Mouse (Mus musculus): Measurements from ENCODE around the gene Snx30.

Gene Snx30

DNA sequence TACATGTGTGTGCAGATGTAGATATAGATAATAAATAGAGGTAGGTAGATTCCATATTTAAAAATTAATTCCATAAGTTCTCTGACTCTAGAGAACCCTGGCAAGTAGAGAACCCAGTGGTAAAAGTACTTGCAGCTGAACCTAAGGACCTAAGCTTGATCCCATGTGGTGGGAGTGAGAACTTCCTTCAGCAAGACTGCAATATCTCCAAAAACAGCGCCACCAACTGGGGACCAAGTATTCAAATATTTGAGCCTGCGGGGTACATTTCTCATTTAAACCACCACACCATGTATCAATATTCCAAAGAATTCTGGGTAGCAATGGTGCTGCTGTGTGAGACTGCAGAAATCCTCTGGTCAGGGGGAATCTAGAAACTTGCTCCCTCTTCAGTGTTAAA lies 11.5 kb upstream of the Snx30 start:
- in situ Hi-C loops (cut with MboI, MseI), result loop anchor here (5.0 kb wide), 1 partner anchor 53 kb away; no protein-coding TSS in a partner anchor

DNA sequence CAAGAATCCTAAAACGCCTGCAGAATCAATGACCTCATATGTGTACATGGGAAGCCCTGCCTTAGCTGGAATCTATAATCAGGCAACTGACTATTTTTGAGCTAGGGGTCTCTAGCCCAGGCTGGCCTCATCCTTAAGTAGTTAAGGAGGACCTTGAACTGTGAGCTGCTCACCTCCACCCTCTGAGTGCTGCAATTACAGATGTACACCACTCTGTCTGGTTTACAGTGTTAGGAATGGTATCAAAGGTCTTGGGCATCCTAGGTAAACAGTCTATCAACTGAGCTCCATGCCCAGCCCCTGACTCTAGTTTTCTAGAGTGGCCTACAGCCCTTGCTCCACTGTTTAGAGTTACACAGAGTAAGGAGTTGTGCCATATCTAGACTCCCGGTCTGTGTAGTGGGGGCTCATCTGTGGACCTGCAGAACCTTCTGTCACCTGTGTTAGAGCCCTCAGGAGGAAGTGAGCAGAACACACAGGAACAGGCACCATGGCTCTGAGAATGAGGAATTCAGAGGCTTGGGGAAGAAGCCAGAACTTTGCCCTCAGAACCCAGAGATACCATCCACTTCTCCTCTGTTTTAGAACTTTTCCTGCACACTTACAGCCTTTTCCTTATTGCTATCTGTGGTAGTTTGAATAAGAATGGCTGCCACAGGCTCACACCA lies 9.7 kb upstream of the Snx30 start:
- in situ Hi-C loops (cut with MboI, MseI), result no loop called here

DNA sequence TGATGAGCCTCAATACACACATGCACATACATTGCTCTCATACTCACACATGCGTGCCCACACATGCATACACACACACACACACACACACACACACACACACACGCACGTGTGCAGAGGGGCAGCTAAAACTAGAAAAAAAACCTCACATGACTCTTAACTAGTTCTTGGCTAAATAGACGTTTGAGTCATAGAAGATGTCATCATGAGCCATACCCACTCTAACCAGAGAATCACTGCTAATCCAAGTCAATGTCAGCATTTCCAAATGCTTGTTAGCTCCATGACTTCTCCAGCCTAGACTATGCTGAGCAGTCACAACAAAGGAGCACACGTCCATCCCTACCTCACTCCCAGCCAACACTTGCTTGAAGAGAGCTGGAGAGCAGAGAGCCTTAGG lies 5.5 kb upstream of the Snx30 start:
- in situ Hi-C loops (cut with MboI, MseI), result no loop called here

DNA sequence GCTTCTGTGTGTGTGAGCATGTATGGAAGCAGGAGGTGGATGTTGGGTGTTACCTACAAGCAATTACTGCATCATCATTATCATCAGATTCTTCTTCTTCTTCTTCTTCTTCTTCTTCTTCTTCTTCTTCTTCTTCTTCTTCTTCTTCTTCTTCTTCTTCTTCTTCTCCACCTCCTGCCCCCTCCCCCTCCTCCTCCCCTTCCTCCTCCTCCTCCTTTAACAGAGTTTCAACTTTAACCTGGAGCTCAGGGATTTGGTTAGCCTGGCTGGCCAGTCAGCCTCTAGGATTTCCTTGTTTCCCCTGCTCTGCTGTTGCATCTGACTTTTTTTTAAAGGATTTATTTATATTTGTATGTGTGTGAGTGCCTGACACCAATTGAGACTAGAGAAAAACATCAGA lies 4.2 kb upstream of the Snx30 start, which contains the start of gene Inip:
Gene Inip, minus strand, starts transcription at position 101 of the 400 bp plus-strand sequence.
- in situ Hi-C loops (cut with MboI, MseI), result no loop called here

DNA sequence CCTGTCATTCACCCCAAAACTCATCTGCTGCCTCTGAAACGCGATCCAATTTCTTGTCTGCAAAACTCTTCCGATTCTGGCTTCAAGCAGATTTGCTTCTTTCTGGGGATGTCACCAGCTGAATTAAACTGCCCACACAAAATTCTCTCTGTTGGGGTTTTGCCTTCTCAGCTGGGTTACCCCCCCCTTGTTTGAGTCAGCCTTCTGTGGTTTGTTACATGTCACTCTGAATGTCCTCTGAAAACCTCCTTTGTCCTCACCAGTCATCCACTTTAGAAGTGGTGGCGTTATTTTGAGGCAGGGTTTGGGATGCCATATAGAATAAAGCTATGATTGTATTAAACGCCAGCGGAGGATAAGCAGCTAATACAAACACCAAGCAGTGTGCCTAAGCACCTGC lies 3.5 kb upstream of the Snx30 start:
- in situ Hi-C loops (cut with MboI, MseI), result no loop called here

DNA sequence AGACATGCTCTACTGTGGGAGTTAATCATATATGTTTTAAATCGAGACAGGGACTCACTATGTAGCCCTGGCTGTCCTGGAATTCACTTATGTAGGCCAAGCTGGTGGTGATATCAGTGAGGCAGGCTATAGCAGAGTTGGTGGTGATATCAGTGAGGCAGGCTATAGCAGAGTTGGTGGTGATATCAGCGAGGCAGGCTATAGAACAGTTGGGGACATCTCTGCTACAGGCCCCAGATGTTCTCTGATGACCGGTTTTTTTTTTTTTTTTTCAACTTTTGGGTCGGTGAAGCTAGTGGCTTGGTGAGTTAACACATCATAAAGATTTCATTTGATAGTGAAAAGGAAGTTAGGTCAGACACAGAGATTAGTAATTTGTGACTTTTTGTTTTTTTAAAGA lies 2.8 kb upstream of the Snx30 start:
- in situ Hi-C loops (cut with MboI, MseI), result no loop called here

DNA sequence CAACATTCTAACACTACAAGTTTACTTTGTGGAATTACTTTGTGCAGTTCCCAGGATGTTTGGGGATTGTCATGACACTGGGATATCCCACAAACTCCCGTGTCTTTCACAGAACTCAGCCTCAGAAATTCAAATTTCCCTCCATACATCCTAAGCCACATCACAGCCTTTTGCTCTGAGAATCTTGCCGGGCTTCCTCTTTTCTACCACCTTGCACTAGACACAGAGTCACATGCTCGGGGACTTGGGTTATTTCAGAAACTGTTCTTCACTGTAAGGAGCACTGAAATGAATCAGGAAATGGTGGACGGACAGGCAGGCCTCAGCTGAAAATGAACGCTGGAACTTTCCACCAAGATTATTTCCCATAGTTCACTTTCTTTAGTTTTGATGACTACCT lies 2.3 kb upstream of the Snx30 start:
- in situ Hi-C loops (cut with MboI, MseI), result no loop called here

DNA sequence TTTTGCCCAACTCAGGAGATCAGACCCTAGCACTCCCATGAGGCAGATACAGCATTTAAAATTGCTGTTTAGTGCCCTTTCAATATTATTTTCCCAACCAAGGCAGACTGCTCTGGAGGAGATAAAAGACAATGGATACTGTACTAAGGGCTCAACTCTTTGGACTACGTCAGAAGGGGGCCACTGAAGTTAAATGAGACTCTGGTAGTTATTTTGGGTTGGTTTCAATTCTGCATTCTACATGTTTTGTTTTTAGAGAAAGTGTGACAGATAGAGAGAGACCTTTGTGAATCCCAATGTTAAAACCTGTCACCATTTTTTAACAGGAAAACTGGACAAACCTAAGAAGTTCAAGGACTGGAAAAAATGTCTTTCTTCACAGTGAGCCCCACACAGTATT lies 886 bp upstream of the Snx30 start:
- in situ Hi-C loops (cut with MboI, MseI), result no loop called here

DNA sequence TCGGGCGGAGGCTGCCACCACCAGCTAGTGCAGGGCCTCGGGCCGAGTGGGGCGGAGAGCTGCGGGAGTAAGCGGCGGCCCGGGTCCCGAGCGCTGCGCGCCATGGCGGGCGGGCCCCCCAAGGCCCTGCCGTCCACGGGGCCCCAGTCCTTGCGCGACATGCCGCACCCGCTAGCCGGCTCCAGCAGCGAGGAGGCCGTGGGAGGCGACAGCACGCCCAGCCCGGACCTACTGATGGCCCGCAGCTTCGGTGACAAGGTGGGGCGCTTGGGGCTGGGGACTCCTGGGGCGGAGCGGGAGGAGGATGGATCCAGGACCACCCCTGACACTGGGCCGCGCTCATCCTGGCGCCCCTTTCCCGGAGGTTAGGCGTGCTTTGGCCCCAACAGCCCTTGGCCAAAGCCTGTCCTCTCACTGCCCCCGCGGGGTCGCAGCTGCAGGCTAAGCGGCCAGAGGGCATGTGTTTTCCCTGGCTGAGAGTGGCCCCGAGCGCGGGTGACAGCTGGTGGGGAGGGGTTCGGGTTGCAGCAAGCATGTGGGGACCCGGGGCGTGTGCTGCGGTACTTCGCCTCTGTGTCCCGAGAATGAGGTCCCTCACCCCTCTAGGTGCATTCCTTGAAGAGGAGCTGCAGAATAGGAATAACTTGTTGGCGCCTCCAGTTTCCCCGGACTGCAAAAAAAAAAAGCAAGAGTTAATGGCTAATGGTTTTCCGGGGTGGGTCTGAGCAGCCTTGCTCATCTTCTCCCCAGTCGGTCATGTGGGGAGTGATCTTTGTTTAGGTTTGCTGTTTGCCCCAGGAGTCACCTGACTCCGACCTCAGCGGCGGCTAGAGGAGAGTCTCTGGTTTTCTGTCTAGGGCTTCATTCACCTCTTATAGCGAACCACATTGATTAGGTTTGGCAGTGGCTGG lies 583 bp downstream of the Snx30 start:
- in situ Hi-C loops (cut with MboI, MseI), result no loop called here

DNA sequence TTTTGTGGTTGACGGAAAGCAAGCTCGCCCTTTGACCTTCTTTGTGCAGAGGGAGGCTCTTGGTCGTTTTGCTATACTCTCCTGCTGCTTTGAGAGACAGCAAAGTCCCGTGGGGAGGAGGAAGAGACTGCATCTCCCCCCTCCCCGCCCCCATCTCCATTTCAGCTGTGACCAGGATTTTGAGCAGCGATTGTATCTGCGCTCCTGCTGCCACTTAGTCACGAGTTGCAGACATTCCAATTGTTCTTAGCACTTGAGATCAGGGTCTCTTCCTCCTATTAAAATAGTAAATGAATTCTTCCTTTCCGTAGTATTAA lies 1.2 kb downstream of the Snx30 start:
- in situ Hi-C loops (cut with MboI, MseI), result no loop called here

DNA sequence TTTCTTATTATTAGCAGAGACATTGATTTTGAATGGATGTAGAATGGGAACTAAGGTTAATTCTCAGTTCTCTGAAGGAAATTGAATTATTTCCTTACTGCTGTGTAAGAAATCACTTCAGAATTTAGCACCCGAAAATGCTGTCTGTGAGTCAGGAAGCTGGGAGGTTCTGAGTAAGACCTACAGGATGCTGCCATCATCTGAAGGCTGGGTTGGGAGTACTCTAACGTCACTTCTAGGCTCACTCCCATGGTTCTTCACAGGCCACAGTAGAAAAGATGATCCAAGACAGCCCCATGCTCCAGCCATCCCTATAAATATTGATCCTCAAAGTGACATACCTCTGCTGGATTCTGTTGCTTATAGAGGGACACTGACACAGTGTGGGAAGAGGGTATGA lies 1.9 kb downstream of the Snx30 start:
- in situ Hi-C loops (cut with MboI, MseI), result no loop called here

DNA sequence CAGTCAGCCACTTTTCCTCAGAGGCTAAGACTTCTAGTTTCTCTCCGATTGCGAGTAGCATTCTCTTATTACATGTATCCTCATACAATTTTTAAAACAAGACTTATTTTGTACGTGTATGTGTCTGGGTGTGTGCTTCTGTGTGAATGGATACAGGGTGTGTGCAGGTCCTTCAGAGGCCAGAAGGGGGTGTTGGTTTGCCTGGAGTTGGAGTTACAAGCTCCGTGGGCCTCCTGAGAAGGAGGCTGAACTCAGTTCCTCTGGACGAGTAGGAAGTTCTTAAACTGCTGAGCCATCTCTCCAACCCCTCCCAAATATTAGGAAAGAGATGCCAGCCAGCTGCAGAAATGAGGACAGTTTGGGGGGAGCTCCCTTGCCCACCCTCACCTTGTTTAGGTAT lies 2.8 kb downstream of the Snx30 start:
- in situ Hi-C loops (cut with MboI, MseI), result no loop called here

DNA sequence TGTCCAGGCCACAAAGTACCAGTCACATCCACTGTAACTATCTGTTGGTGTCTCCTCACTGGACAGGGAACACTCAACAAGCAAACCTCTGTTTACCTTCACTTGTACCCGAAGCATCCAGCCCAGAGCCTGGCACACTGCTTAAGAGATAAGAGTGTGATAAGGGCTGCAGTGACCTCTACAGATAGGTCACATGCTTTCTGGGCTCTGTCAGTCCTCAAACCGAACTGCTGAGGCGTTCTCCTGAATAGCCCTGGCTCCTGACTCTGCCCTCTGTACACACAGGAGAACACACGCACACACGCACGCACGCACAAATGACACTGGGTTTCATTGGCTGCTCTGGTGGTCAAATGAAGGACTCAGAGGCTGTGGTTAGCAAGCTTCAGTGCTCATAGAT lies 8.5 kb downstream of the Snx30 start:
- in situ Hi-C loops (cut with MboI, MseI), result no loop called here

DNA sequence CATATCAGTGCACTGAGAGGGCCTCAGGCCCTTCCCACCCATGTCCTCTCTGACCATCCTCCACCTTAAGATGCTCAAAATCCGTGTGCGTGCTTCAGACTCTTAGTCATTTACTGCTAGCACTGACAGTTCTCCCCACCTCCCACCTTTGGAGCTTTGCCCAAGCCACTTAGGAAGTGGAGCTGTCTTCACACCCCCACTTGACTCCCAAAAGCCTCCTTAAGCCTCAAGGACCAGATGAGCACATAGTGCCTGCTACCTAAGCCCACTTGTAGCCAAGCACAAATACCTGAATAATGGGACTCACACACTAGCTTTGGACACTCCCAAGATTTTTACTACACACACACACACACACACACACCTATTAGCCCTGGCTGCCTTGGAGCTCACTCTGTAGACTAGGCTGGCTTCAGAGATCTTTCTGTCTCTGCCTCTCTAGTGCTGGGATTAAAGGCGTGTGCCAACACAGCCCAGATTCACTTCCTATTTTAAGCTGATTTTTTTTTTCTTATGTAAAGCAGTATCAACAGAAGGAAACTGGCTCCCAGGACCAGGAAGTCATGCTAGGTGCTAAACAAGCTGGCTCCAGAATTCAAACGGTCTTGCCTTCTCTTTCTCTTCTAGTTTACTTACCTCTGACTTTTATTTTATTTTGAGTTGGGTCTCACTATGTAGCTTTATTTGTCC lies 9.6 kb downstream of the Snx30 start:
- in situ Hi-C loops (cut with MboI, MseI), result no loop called here

DNA sequence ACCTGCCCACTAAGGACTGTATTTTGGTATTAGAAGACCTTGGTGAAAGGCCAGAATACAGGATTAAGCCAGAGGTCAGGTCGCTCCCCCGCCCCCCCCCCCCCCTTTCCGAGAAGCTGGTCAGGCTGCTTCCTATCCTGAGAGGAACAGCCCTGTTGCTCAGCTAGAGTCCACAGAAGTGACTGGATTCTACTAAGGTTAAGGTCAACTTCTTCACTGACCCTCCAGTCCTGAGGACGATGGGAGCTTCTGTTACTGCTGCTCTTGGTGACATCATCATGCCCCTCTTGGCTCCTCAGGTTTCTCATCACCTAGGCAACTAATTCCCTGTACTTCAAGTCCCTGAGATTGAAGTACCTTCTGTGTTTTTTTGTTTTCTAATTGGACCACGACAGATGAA lies 10.4 kb downstream of the Snx30 start:
- in situ Hi-C loops (cut with MboI, MseI), result no loop called here

DNA sequence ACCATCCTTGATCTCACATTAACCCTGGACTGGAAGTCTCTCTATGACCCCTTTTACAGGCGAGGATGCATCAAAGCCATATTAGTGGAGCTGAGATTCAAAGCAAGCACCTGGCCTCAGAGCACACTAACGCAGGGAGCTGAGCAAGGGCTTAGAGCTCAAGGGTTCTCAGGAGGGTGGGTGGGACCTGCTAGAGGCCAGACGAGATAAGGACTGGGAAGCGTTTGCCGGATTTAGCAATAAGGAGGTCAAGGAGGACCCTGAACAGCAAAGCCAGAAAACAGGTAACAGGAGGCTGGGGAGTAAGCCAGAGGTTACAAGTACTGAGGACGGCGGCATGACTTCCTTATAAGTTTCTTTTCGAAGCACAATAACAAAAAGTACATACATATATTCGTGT lies 10.8 kb downstream of the Snx30 start:
- in situ Hi-C loops (cut with MboI, MseI), result no loop called here

DNA sequence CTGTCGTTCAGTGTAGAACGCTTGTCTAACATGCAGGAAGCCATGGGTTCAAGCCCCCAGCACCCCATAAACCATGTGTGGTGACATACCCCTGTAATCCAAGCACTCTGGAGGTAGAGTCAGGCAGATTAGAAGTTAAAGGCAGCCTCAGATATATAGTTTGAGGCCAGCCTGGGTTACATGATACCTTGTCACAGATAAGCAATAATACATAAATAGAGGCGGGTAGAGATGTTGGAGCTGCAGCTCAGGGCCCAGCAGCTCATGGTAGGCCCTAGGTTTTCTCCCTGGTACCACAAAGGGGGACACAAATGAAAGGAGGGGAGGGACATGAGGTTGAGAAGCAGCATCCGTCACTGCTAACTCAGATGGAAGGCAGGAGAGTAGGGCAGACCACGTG lies 12.2 kb downstream of the Snx30 start:
- in situ Hi-C loops (cut with MboI, MseI), result no loop called here

DNA sequence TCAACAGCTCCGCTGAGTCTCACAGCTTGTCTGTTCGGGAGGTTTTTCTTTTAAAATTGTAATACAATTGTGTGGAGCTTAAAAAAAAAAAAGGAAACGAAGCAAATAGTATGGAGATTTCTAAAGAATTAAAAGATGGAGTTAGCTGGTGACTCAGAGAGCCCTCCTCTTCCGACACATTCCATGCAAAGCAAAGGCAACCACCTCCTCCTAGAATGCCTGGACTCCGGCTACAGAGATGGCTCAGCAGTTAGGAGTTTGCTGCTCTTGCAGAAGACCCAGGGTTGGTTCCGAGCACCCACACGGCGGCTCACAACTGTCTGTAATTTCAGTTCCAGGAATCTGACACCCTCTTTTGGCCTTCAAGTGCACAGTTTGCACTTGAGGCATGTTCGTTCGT lies 12.9 kb downstream of the Snx30 start:
- in situ Hi-C loops (cut with MboI, MseI), result no loop called here

DNA sequence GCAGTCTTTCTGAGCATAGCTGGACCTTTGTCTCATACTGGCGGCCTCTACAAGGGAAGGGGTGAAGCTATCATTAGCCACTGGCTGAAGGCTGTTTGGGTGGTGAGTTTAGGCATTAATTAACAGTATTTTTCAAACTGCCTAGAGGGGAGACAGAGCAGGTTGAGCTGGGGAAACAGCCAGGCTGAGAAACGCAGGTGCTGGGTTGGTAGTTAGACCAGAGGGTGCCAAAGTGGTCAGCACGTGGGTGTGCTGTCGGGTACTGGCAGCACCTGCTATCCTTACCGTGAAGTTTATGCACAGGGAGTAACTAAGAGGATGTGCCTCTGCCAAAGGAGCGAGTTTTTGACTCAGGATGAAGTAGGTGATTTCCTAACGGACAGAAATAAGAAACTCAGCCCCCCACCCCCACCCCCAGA lies 13.4 kb downstream of the Snx30 start:
- in situ Hi-C loops (cut with MboI, MseI), result no loop called here

DNA sequence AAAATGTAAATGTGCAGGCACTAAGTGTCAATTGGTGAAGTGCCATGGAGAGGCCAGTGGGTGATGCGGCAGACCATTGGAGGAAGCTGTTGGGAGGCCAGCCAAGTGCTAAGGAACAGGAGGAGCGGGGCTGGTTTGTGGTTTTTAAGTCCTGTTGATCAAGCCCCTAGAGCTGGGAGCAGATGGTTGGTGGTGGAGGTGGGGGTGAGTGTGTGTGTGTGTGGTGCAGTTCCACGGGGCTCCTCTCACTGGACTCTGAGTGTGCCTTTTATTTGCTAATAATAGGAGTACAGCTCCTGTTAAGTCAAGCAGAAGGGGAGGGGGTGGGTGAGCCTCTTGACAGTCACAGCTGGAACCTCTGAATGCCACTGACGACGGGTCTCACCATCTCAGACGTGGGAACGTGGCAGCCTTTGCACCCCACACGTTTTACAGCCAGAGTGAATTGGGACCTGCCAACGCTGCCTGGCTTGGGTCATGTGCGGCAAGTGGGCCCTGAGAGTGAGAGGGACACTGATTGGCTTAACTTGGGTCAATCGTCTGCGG lies 13.9 kb downstream of the Snx30 start:
- in situ Hi-C loops (cut with MboI, MseI), result no loop called here

DNA sequence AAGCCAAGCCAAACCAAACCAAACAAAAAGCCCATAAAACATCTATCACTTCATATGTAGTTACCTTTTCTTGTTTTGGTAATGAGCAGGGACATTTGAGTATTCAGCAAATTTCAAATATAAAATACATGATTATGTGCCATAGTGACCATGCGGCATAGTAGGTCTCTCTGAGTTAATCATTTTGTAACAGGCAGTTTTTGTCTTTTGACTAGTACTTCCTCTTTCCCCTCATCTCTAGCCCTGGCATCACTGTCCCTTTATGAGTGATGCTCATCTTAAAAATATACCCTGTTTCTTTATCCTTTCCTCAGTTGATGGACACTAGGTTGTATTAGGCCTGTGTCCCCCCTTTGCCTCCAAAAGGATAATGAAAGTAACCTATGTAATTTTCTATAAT lies 15.9 kb downstream of the Snx30 start:
- in situ Hi-C loops (cut with MboI, MseI), result no loop called here

DNA sequence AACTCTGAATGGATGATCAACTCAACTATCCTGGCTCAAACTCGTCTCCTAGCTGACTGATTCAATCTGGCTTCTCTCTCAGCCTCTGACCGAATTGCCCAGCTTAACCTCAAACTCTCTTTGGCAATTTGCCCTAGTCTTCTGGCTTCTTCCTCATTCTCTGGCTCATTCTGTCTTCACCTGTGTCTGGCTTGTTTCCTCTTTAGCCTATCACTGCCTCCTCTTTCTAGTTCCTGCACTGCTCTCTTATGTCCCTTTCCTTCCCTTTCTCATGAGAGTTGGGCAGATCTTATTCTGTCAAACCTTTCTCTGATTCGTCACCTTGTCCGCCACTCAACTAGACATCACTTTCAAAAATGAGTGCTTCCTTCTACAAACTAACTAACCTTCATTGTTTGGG lies 16.5 kb downstream of the Snx30 start:
- in situ Hi-C loops (cut with MboI, MseI), result no loop called here

All from regulatory T cell (primary cell).